Mouse (Mus musculus): Measurements from ENCODE around the gene Calhm3.
A peak's percentile ranks its signal among the peaks of the same experiment; 100 is the strongest.

DNA sequence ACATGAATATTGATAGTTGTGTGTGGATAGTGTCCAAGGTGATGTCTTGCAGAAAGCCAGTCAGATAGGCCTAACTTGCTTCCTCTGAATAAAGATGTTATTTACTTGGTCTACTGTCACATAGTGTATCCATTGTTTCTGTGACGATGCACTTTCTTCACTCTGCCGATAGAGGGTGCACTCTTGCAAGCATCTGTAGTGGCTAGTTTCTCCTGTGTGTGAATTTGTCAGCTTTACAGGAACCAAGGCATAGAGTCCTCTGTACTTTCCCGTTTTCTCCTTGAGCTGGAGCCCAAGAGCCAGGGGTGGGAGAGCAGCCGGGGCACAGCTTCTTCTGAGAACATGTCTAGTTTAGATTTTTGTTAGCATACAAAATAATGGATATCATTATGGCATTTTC lies 36.5 kb downstream of the Calhm3 start:
- TF ChIP-seq CTCF (IDR thresholded peaks at IDR 0.05; ENCODE audit: low read depth) (peak; percentile 81), EP300 (IDR thresholded peaks at IDR 0.05; ENCODE audit: low read depth) (no peak)
